Mouse (Mus musculus): ENCODE data around the gene Vangl2. TPM values are rescaled to one million over a fixed set of nuclear protein-coding genes. Genes with fewer than 3 reads are reported as not detected.

The Vangl2 gene
- total and polyA plus RNA-seq, 3 experiments: 1.3 TPM

- Histone ChIP-seq H3K27me3 (ENCODE audit: control insufficient read depth, insufficient read depth, low read length) (peaks cover 11% of the 10 kb centered on the region), H3K9ac (ENCODE audit: low read depth, low read length) (no peak within 1 kb of the TSS), H3K4me1 (ENCODE audit: control insufficient read depth, insufficient read depth, low read length) (no peaks in the 10 kb centered on the region), H3K36me3 (ENCODE audit: control insufficient read depth, insufficient read depth, low read length) (no peaks in the 10 kb centered on the region), H3K4me3 (no peak within 1 kb of the TSS), H3K79me2 (replicated peaks; ENCODE audit: control insufficient read depth, insufficient read depth, low read length) (no peaks in the 10 kb centered on the region), H3K27ac (no peak within 1 kb of the TSS)
- TF ChIP-seq EP300 (IDR thresholded peaks at IDR 0.05; ENCODE audit: insufficient read depth, low read depth, low read length): no peak
- 52% methylated on average over 2 of the region's 2 CpGs for WGBS
- DNase-seq: no peak
- intact Hi-C loops (cut with DNase I): no loop called here
These were observed 29.3 kb upstream of the Vangl2 start, which contains the start of gene Nhlh1 for GRCm38 (mm10) chr1:172057491-172057921. TSS of gene Nhlh1 (minus strand) at chr1:172057573.

- DNase-seq: no peak
- Histone ChIP-seq H3K4me1 (ENCODE audit: control insufficient read depth, insufficient read depth, low read length) (no peaks in the 10 kb centered on the region), H3K27ac (no peak overlapping the region), H3K9ac (ENCODE audit: low read depth, low read length) (no peak overlapping the region), H3K79me2 (replicated peaks; ENCODE audit: control insufficient read depth, insufficient read depth, low read length) (no peaks in the 10 kb centered on the region), H3K4me3 (no peak overlapping the region), H3K36me3 (ENCODE audit: control insufficient read depth, insufficient read depth, low read length) (no peaks in the 10 kb centered on the region), H3K27me3 (ENCODE audit: control insufficient read depth, insufficient read depth, low read length) (peaks cover 11% of the 10 kb centered on the region)
- no peak for TF ChIP-seq EP300 (IDR thresholded peaks at IDR 0.05; ENCODE audit: insufficient read depth, low read depth, low read length)
- no peak for TF ChIP-seq CTCF (IDR thresholded peaks at IDR 0.05)
- no peak for TF ChIP-seq POLR2A (IDR thresholded peaks at IDR 0.05; ENCODE audit: insufficient read depth, low read depth, low read length)
- intact Hi-C loops (cut with DNase I): no loop called here
- 69% methylated on average over 4 of the region's 4 CpGs for WGBS
These were observed 28.0 kb upstream of the Vangl2 start for GRCm38 (mm10) chr1:172056251-172056650.

- H3K4me1 ChIP-seq (ENCODE audit: control insufficient read depth, insufficient read depth, low read length): no peaks in the 10 kb centered on the region; the same call in 1 of the 2 replicates
- no peak for DNase-seq
- 5% methylated on average over 42 of the region's 42 CpGs for WGBS
- no peaks in the 10 kb centered on the region for H3K79me2 ChIP-seq (replicated peaks; ENCODE audit: control insufficient read depth, insufficient read depth, low read length)
- intact Hi-C loops (cut with DNase I): no loop called here
- peaks cover 11% of the 10 kb centered on the region for H3K27me3 ChIP-seq (ENCODE audit: control insufficient read depth, insufficient read depth, low read length)
- no peaks in the 10 kb centered on the region for H3K36me3 ChIP-seq (ENCODE audit: control insufficient read depth, insufficient read depth, low read length)
- TF ChIP-seq CTCF (IDR thresholded peaks at IDR 0.05): no peak
- TF ChIP-seq EP300 (IDR thresholded peaks at IDR 0.05; ENCODE audit: insufficient read depth, low read depth, low read length): no peak
- no peak for TF ChIP-seq POLR2A (IDR thresholded peaks at IDR 0.05; ENCODE audit: insufficient read depth, low read depth, low read length)
- H3K27ac ChIP-seq: no peak overlapping the region
- H3K4me3 ChIP-seq: peak overlapping the region; percentile 18; the same call in 1 of the 2 replicates
- no peak overlapping the region for H3K9ac ChIP-seq (ENCODE audit: low read depth, low read length)
These were observed 25.5 kb upstream of the Vangl2 start for GRCm38 (mm10) chr1:172053541-172054440.

- DNase-seq: no peak
- intact Hi-C loops (cut with DNase I): no loop called here
- H3K9ac ChIP-seq (ENCODE audit: low read depth, low read length): peak overlapping the region; percentile 19; the same call in 1 of the 2 replicates
- H3K79me2 ChIP-seq (replicated peaks; ENCODE audit: control insufficient read depth, insufficient read depth, low read length): no peaks in the 10 kb centered on the region
- no peak for TF ChIP-seq CTCF (IDR thresholded peaks at IDR 0.05)
- no peak for TF ChIP-seq EP300 (IDR thresholded peaks at IDR 0.05; ENCODE audit: insufficient read depth, low read depth, low read length)
- TF ChIP-seq POLR2A (IDR thresholded peaks at IDR 0.05; ENCODE audit: insufficient read depth, low read depth, low read length): no peak
- no peaks in the 10 kb centered on the region for H3K36me3 ChIP-seq (ENCODE audit: control insufficient read depth, insufficient read depth, low read length)
- H3K4me1 ChIP-seq (ENCODE audit: control insufficient read depth, insufficient read depth, low read length): no peaks in the 10 kb centered on the region; the same call in 1 of the 2 replicates
- H3K27me3 ChIP-seq (ENCODE audit: control insufficient read depth, insufficient read depth, low read length): peaks cover 11% of the 10 kb centered on the region
- WGBS: 14% methylated on average over 10 of the region's 10 CpGs
- no peak overlapping the region for H3K27ac ChIP-seq
- H3K4me3 ChIP-seq: no peak overlapping the region
These were observed 24.6 kb upstream of the Vangl2 start for GRCm38 (mm10) chr1:172052766-172053279.

- Histone ChIP-seq H3K4me3 (no peak overlapping the region), H3K36me3 (ENCODE audit: control insufficient read depth, insufficient read depth, low read length) (no peaks in the 10 kb centered on the region), H3K79me2 (replicated peaks; ENCODE audit: control insufficient read depth, insufficient read depth, low read length) (no peaks in the 10 kb centered on the region), H3K27me3 (ENCODE audit: control insufficient read depth, insufficient read depth, low read length) (peaks cover 9% of the 10 kb centered on the region), H3K9ac (ENCODE audit: low read depth, low read length) (no peak overlapping the region), H3K27ac (no peak overlapping the region), H3K4me1 (ENCODE audit: control insufficient read depth, insufficient read depth, low read length) (no peaks in the 10 kb centered on the region; the same call in 1 of the 2 replicates)
- TF ChIP-seq POLR2A (IDR thresholded peaks at IDR 0.05; ENCODE audit: insufficient read depth, low read depth, low read length): no peak
- no peak for TF ChIP-seq EP300 (IDR thresholded peaks at IDR 0.05; ENCODE audit: insufficient read depth, low read depth, low read length)
- no peak for TF ChIP-seq CTCF (IDR thresholded peaks at IDR 0.05)
- WGBS: 45% methylated on average over 13 of the region's 13 CpGs
- DNase-seq: peak in 1 of 2 experiments; percentile 22
- intact Hi-C loops (cut with DNase I): no loop called here
These were observed 21.0 kb upstream of the Vangl2 start for GRCm38 (mm10) chr1:172049131-172049782.
